Mouse (Mus musculus) liver, embryonic 16.5 days (tissue): ENCODE results near the gene Gm597. TPM values are rescaled to one million over a fixed set of nuclear protein-coding genes. Genes with fewer than 3 reads are reported as not detected.

Experiments used
- ATAC-seq: fragments of 200-750 bp; cut with Nextera tagmentation; 2 replicates; pipeline ENCODE4 v1.8.0; 2017; ENCODE audit warnings: low read depth, mild to moderate bottlenecking, moderate number of reproducible peaks, moderate library complexity
- H3K27ac ChIP-seq: fragments of 300-500 bp; sonication (generic); 2 replicates; pipeline ENCODE4 v1.5.1; 2014; ENCODE audit warnings: mild to moderate bottlenecking, low read length
- H3K27me3 ChIP-seq: fragments of 300-500 bp; sonication (generic); 2 replicates; pipeline ENCODE4 v1.6.1; 2014; ENCODE audit warnings: low read depth, low read length, mixed read lengths; ENCODE audit not compliant: control insufficient read depth, insufficient read depth
- H3K36me3 ChIP-seq: fragments of 300-500 bp; sonication (generic); 2 replicates; pipeline ENCODE4 v1.6.1; 2014; ENCODE audit warnings: mild to moderate bottlenecking; ENCODE audit not compliant: control insufficient read depth, insufficient read depth
- H3K4me1 ChIP-seq: fragments of 300-500 bp; sonication (generic); 2 replicates; pipeline ENCODE4 v1.6.1; 2014; ENCODE audit warnings: low read depth, low read length, mixed read lengths; ENCODE audit not compliant: control insufficient read depth
- H3K4me2 ChIP-seq: fragments of 300-500 bp; sonication (generic); 2 replicates; pipeline ENCODE4 v1.6.1; 2014; ENCODE audit warnings: low read depth, low read length, mixed read lengths
- H3K4me3 ChIP-seq: fragments of 300-500 bp; sonication (generic); 2 replicates; pipeline ENCODE4 v1.5.1; 2014; ENCODE audit warnings: low read depth, mild to moderate bottlenecking, low read length
- H3K9ac ChIP-seq: fragments of 300-500 bp; sonication (generic); 2 replicates; pipeline ENCODE4 v1.6.1; 2014; ENCODE audit warnings: low read depth, low read length
- H3K9me3 ChIP-seq: fragments of 300-500 bp; sonication (generic); replicated peaks from 2 replicates; pipeline ENCODE4 v1.6.1; 2016; ENCODE audit warnings: low read length; ENCODE audit not compliant: control insufficient read depth
- WGBS: fragments of 180-500 bp; shearing (Covaris S2); extraction: QIAGEN DNeasy Blood & Tissue Kit; methylation state at CpG from one replicate; pipeline ENCODE4 v1.1.7; 2014; ENCODE audit not compliant: insufficient replicate concordance; 5-methylcytosine and 5-hydroxymethylcytosine counted together
- polyA plus RNA-seq: library from polyadenylated mRNA; unstranded; fragments of >200 nt; fragmentation: Nextera tagmentation; extraction: Ambion mirVana; gene quantifications from 2 replicates; pipeline ENCODE4 v1.2.1, GENCODE M21; 2015

The Gm597 gene
- polyA plus RNA-seq, result not detected in 2 replicates

DNA sequence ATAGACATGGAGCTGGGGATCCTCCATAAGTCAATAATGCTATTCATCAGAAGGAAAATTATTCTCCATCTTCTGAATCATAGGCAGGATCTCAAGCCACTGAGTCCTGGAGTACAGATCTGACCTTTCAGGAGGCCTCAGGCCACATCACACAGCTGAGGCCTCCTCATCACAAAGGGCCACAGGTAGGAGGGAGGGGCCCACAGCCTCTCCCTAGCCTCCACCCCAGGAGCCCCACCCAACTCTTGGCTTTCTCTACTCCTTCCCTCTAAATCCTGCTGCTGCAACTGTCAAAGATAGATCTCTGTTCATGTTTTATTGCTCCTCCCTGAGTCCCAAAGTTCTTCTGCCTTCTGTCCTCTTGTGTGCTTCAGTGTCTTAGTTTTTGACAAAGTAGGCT, at the start of gene Gm597:
Gene Gm597, minus strand, starts transcription at position 101 of the 400 bp plus-strand sequence.
- Histone ChIP-seq H3K36me3 (no peaks in the 10 kb centered on the region), H3K4me3 (no peak within 1 kb of the TSS), H3K9me3 (no peaks in the 10 kb centered on the region), H3K27ac (no peak within 1 kb of the TSS), H3K27me3 (no peaks in the 10 kb centered on the region), H3K4me2 (no peak within 1 kb of the TSS), H3K4me1 (no peaks in the 10 kb centered on the region), H3K9ac (no peak within 1 kb of the TSS)
- no peak for ATAC-seq

DNA sequence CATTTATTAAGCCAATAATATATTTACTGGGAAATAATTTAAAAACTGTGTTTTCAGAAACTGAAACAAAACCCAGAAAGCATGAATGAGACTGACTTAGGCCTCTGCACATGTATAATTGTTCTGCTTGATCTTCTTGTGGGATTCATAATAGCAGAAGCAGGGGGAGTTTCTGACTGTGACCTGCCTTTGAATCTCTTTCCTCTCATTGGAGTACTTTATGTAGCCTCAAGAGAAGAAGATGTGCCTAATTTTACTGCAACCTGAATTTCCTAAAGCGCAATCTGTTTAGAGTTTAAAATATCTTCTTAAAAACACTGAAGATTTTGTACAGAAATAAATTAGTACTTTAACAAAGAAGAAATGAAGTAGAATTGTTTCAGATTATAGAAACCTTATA, 27.6 kb upstream of the Gm597 start:
- Histone ChIP-seq H3K36me3 (no peaks in the 10 kb centered on the region), H3K4me1 (no peaks in the 10 kb centered on the region), H3K9me3 (no peaks in the 10 kb centered on the region), H3K27ac (no peak overlapping the region), H3K4me3 (no peak overlapping the region), H3K4me2 (no peak overlapping the region), H3K9ac (no peak overlapping the region), H3K27me3 (no peaks in the 10 kb centered on the region)
- 65% methylated on average over 1 of the region's 1 CpGs for WGBS
- no peak for ATAC-seq

DNA sequence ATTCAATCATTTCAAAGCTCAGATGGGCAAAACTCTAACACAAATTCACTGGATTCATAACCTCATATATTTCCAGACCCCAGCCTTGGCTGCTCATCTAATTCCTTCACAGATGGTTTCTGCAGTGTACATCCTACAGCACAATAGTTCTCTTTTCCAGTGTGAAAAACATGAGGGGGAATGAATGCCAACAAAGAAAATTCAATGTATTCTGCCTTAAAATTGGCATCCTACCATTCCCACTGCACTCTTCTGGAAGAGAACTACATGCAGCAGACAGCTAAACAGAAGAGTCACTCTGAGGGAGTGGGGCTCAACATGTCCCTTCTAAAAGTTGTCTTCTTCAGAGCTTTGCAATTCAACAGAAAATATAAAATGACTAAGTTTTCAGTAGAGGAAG, 26.6 kb upstream of the Gm597 start:
- H3K4me2 ChIP-seq, result no peak overlapping the region
- no peak overlapping the region for H3K4me3 ChIP-seq
- H3K36me3 ChIP-seq, result no peaks in the 10 kb centered on the region
- H3K4me1 ChIP-seq, result no peaks in the 10 kb centered on the region
- no peak overlapping the region for H3K27ac ChIP-seq
- no peak for ATAC-seq
- no peak overlapping the region for H3K9ac ChIP-seq
- no peaks in the 10 kb centered on the region for H3K9me3 ChIP-seq
- H3K27me3 ChIP-seq, result no peaks in the 10 kb centered on the region

DNA sequence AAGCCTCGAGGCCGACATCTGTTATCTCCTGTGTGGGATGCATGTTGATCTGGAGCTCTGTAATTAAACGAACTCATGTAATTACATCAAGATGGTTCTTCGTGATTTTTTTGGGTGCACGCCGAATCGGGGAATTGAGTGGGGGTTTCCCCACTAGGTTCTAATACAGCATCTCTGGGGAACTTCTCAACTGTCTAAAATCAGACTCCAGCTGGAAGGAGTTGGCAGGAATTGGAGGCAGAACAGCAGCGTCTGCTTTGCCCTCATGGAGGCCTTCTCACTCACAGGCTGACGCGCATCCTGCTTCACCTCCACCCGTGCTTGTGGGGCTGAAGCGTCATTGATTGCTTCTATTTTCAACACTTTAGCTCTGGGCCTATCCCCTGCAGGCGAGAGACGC, 20.8 kb upstream of the Gm597 start:
- H3K9ac ChIP-seq, result no peak overlapping the region
- no peak overlapping the region for H3K27ac ChIP-seq
- 69% methylated on average over 14 of the region's 14 CpGs for WGBS
- no peaks in the 10 kb centered on the region for H3K27me3 ChIP-seq
- no peaks in the 10 kb centered on the region for H3K4me1 ChIP-seq
- no peak overlapping the region for H3K4me2 ChIP-seq
- H3K36me3 ChIP-seq, result no peaks in the 10 kb centered on the region
- no peaks in the 10 kb centered on the region for H3K9me3 ChIP-seq
- H3K4me3 ChIP-seq, result no peak overlapping the region
- ATAC-seq, result no peak
